Mouse (Mus musculus): ENCODE measurements around the gene Pik3cd. TPM values are rescaled to one million over a fixed set of nuclear protein-coding genes. Genes with fewer than 3 reads are reported as not detected.
A peak's percentile ranks its signal among the peaks of the same experiment; 100 is the strongest.

Pik3cd gene
- polyA plus RNA-seq, 1 experiment from 2014 or later = 9.4 TPM

DNA sequence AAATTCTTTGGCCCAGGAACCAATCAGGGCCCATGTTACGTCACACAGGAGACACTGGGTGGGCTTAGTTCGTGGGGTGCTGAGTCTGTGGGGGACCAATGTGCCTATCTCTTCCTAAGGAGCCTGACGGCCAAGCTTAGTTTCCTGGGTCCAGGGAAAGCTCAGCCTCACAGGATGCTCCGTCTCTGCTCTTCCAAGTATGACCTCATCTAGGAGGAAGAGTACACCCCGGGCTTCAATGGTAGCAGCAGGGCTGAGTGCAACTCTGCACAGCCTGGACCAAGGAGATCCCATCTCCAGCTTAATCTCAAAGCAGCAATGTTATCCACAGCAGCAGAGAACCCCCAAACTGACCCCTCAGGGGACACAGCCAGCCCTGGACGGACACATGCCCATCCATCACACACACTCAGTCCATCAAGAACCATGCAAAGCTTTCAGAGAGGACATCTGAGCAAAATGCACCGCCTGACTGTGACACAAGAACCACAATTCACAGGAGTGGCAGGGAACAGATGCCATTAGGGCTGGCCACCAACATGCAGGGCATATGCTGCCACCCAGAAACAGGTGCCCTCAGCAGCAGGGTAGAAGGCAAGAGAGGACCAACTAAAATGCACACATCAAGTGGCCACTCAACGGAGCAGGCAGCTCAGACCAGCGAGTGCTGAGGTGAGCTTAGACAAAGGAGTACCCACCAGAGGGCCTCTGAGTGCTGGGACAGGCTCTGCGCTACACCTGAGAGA is 32.5 kb upstream of the Pik3cd start:
- H3K4me2 ChIP-seq = peak overlapping the region; percentile 19
- no peak for ATAC-seq (ENCODE audit: low FRiP score)
- WGBS = 85% methylated on average over 10 of the region's 10 CpGs
- no peaks in the 10 kb centered on the region for H3K9me3 ChIP-seq
- 0 out of 2 replicates have a peak overlapping the region, but pooled peaks have one; percentile 80 for H3K27ac ChIP-seq
- no peak overlapping the region for H3K4me3 ChIP-seq (replicated peaks)
- H3K4me1 ChIP-seq = peaks cover 56% of the 10 kb centered on the region
- H3K27me3 ChIP-seq = no peaks in the 10 kb centered on the region
- peaks cover 22% of the 10 kb centered on the region for H3K36me3 ChIP-seq (replicated peaks)
- peak overlapping the region; percentile 9; the same call in 1 of the 2 replicates for H3K9ac ChIP-seq

DNA sequence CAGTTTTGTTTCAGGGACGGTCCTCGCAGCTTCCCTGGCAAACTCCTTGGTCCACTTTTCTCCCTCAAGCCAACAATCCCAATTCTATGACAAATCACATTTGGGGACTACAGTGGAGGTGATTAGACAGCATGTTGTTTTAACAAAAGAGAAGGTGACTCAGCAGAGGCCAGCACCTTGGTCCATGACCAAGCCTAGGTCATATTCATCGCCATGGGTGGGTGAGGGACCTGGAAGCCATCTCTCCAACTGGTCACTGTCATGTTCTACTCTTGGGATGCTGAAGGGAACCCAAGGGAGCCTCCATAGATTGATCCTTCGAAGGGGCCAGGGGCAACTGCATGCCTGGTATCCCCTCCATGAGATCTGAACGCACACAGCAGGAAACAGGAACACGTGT is 31.9 kb upstream of the Pik3cd start:
- peak overlapping the region; percentile 80 for H3K27ac ChIP-seq
- WGBS = 95% methylated on average over 6 of the region's 6 CpGs
- H3K36me3 ChIP-seq (replicated peaks) = peaks cover 28% of the 10 kb centered on the region
- no peak overlapping the region; the same call in 1 of the 2 replicates for H3K9ac ChIP-seq
- ATAC-seq (ENCODE audit: low FRiP score) = no peak
- H3K27me3 ChIP-seq = no peaks in the 10 kb centered on the region
- no peak overlapping the region for H3K4me3 ChIP-seq (replicated peaks)
- H3K4me1 ChIP-seq = peaks cover 56% of the 10 kb centered on the region
- H3K4me2 ChIP-seq = peak overlapping the region; percentile 25
- H3K9me3 ChIP-seq = no peaks in the 10 kb centered on the region

DNA sequence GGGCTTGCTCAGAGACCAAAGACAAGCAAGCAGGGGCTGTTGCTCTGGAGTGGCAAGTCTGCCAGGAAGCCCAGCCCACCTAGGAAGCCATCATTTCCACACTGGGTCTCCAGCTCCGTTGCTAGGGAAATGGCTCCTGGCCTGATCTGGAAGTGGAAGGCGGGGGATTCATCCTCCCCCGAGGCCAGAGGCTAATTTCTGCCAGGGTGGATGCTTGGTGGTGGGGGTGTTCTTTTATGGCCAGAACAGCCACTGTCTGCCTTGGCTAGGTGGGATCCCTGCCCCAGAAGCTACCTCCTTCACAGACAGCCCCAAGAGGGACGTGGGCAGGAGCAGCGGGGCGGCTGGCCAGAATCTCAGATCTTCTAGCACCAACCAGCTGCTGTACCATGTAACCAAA is 31.4 kb upstream of the Pik3cd start:
- H3K36me3 ChIP-seq (replicated peaks) = peaks cover 33% of the 10 kb centered on the region
- peaks cover 59% of the 10 kb centered on the region for H3K4me1 ChIP-seq
- 53% methylated on average over 6 of the region's 6 CpGs for WGBS

DNA sequence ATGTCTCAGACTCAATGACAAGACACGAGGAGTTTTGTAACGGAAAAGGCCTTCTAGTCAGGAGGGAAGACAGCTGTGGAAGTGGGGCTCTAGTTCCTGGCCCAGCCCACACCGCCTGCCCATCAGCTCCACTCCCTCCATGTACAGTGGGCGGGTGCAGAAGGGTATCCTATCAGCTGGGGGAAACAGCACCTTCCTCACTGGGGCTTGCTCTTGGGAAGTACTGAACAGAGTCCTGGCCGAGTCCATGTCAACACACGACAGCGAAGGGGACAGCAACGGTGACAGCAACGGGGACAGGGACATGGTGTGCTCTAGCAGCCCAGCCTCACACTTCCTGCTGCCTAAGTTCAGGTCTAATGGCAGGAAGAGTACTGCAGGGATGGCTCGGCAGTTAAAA is 30.4 kb upstream of the Pik3cd start:
- Histone ChIP-seq H3K4me2 (no peak overlapping the region), H3K9me3 (no peaks in the 10 kb centered on the region), H3K4me3 (replicated peaks) (no peak overlapping the region), H3K27ac (peak overlapping the region; percentile 80), H3K27me3 (no peaks in the 10 kb centered on the region), H3K9ac (no peak overlapping the region), H3K36me3 (replicated peaks) (peaks cover 41% of the 10 kb centered on the region), H3K4me1 (peaks cover 59% of the 10 kb centered on the region)
- ATAC-seq (ENCODE audit: low FRiP score) = no peak
- WGBS = 86% methylated on average over 10 of the region's 10 CpGs

More for the DNA sequence above, 31.4 kb upstream of the Pik3cd start:
- Histone ChIP-seq H3K9ac (no peak overlapping the region; the same call in 1 of the 2 replicates), H3K9me3 (no peaks in the 10 kb centered on the region), H3K4me3 (replicated peaks) (no peak overlapping the region), H3K27ac (peak overlapping the region; percentile 80), H3K27me3 (no peaks in the 10 kb centered on the region), H3K4me2 (peak overlapping the region; percentile 25)
- ATAC-seq (ENCODE audit: low FRiP score) = no peak

DNA sequence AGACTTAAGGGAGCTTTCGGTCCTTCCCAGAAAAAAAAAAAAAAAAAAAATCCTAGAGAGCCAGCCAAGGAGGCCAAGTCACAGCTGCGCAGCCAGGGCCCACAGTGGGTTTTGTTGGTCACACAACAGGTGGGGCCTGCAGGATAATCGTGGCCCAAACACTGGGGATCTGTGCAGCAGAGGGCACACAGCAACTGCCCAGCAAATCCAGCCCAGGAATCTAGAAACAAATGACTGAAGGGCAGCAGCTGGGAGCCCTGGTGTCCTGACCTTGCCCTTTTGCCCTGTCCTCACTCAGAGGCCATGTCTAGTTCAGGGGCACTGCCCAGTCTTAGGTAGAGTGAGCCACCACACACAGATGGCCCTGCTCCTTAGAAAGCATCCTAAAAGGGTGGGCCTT is 29.9 kb upstream of the Pik3cd start:
- Histone ChIP-seq H3K4me1 (peaks cover 57% of the 10 kb centered on the region), H3K27ac (peak overlapping the region; percentile 80), H3K27me3 (no peaks in the 10 kb centered on the region), H3K4me3 (replicated peaks) (no peak overlapping the region), H3K9ac (no peak overlapping the region), H3K36me3 (replicated peaks) (peaks cover 46% of the 10 kb centered on the region), H3K9me3 (no peaks in the 10 kb centered on the region), H3K4me2 (no peak overlapping the region)
- ATAC-seq (ENCODE audit: low FRiP score) = no peak
- 93% methylated on average over 3 of the region's 3 CpGs for WGBS

DNA sequence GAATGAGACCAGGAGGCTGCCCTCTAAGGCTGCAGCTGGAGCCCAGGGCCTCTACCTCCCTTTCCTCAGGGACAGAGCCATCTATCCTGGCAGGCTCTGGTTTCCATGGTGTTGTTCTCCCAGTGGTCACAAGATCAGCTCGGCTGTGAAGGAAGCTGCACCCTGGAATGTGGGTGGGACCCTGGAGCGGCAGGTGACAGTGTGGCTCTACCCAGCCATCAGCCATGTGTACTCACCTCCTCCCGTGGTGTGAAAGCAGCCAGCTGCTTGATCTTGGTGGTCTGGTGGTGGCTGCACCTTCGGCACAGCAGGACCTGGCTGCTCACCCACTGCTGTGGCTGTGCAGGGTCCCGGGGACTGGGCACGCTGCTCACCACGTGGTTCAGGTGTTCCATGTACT is 28.5 kb upstream of the Pik3cd start:
- Histone ChIP-seq H3K9ac (no peak overlapping the region), H3K4me3 (replicated peaks) (no peak overlapping the region), H3K9me3 (no peaks in the 10 kb centered on the region), H3K4me2 (no peak overlapping the region), H3K4me1 (peaks cover 42% of the 10 kb centered on the region), H3K27me3 (no peaks in the 10 kb centered on the region), H3K27ac (no peak overlapping the region), H3K36me3 (replicated peaks) (peaks cover 60% of the 10 kb centered on the region)
- ATAC-seq (ENCODE audit: low FRiP score) = no peak
- WGBS = 88% methylated on average over 7 of the region's 7 CpGs

DNA sequence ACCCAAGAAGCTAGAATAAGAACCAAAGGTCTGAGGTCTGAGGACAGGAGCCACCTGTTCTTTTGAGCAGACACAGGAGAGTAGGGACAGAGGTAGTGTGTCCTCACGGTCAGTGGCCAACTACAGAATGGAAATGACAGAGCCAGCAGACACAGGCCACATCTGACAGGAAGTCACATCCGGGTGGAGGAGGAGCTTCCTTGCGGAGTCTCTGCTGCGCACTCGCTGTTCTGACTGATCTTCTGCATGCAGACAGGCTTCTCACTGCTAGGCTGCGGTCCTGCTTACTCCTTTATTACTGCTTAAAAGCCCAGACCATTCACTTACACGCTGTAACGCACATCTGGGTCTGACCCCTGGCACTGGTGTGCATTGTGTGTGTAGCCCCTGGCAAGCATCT is 26.4 kb upstream of the Pik3cd start:
- Histone ChIP-seq H3K4me3 (replicated peaks) (no peak overlapping the region), H3K4me2 (no peak overlapping the region), H3K27ac (no peak overlapping the region), H3K36me3 (replicated peaks) (peaks cover 77% of the 10 kb centered on the region), H3K9ac (no peak overlapping the region), H3K4me1 (peaks cover 33% of the 10 kb centered on the region), H3K9me3 (no peaks in the 10 kb centered on the region), H3K27me3 (no peaks in the 10 kb centered on the region)
- 79% methylated on average over 8 of the region's 8 CpGs for WGBS
- no peak for ATAC-seq (ENCODE audit: low FRiP score)

DNA sequence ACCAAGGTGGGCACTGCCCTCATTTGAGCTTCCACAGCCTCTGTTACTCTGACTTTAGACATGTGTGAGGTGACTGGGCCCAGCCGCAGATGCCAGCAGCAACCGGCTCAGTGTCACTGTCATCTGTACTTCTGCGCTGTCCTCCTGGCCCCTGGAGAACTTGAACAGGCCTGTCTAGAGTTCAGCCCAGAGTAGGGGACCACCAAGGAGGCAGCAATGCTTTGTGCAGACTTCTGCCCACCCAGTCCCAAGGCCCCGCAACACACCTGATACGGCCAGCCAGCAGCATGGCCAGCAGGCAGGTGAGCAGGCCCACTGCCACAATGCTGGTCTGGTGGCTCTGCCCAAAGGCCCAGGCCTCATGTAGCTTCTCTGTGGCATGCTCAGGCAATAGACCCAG is 25.3 kb upstream of the Pik3cd start:
- no peak overlapping the region for H3K27ac ChIP-seq
- no peak overlapping the region for H3K9ac ChIP-seq
- WGBS = 96% methylated on average over 5 of the region's 5 CpGs
- no peak overlapping the region for H3K4me2 ChIP-seq
- no peak overlapping the region for H3K4me3 ChIP-seq (replicated peaks)
- H3K9me3 ChIP-seq = no peaks in the 10 kb centered on the region
- no peak for ATAC-seq (ENCODE audit: low FRiP score)
- no peaks in the 10 kb centered on the region for H3K27me3 ChIP-seq
- peaks cover 87% of the 10 kb centered on the region for H3K36me3 ChIP-seq (replicated peaks)
- peaks cover 31% of the 10 kb centered on the region for H3K4me1 ChIP-seq

DNA sequence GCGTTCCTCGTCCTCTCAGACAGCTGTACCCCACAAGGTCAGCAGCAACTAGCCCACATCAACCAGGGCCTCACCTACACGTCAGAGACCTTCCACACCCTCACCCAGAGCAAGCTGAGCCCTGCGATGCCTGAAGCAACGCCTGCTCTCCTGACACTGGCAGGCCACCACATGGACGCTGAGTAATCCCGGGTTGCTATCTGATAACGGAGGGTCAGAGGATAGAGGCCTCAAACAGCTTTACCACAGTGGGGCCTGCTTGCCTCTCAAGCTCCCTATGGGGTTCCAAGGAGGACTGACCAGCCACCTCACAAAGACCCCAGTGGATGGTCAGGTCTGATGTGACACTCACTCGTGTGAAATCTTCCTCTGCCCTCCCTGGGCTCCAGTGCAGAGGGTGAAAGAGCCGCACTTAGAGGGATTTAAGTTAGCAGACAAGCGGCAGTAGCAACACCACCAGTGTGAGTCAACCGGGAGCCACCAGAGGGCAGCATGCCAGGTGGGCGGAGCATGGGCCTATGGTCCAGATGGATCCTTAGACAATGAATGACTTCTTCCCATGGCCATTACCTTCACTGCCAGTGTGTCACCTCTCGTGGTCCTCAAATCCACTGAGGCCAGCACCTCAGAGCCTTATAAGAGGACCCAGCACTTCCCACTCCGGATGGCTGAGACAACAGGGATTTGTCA is 23.4 kb upstream of the Pik3cd start:
- H3K4me1 ChIP-seq = peaks cover 27% of the 10 kb centered on the region
- H3K27me3 ChIP-seq = no peaks in the 10 kb centered on the region
- H3K4me3 ChIP-seq (replicated peaks) = no peak overlapping the region
- WGBS = 75% methylated on average over 15 of the region's 15 CpGs
- no peak for ATAC-seq (ENCODE audit: low FRiP score)
- no peaks in the 10 kb centered on the region for H3K9me3 ChIP-seq
- H3K36me3 ChIP-seq (replicated peaks) = peaks cover 92% of the 10 kb centered on the region
- H3K9ac ChIP-seq = no peak overlapping the region
- 0 out of 2 replicates have a peak overlapping the region, but pooled peaks have one; percentile 13 for H3K27ac ChIP-seq
- no peak overlapping the region for H3K4me2 ChIP-seq

DNA sequence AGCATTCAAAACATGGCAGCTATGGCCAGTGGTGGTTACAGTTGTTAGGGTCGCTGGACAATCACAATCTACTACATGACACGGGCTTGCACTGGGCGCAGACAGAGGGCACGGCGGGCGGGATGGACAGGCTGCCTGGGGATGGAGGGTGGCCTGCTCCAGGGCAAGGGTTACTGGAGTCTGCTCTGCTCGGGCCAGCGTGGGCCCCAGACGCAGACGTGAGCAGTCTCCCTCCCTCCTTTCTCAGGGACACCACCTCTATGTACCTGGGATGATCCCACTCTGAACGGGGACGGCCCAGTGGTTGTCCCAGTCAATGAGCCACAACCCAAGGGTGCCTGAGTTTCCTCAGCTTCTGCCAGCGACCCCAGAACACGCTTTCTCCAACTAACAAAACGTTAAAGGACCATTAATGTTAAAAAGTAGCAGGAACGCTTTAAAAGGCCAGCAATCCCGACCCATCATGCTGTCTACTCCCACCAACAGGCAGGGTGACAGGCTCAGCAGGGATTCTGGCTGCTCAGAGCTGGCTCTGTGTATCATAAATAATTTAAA is 22.6 kb upstream of the Pik3cd start:
- Histone ChIP-seq H3K9ac (no peak overlapping the region), H3K4me1 (peaks cover 27% of the 10 kb centered on the region), H3K4me3 (replicated peaks) (no peak overlapping the region), H3K9me3 (no peaks in the 10 kb centered on the region), H3K4me2 (no peak overlapping the region), H3K27ac (no peak overlapping the region), H3K27me3 (no peaks in the 10 kb centered on the region), H3K36me3 (replicated peaks) (peaks cover 94% of the 10 kb centered on the region)
- WGBS = 92% methylated on average over 17 of the region's 17 CpGs
- ATAC-seq (ENCODE audit: low FRiP score) = no peak

DNA sequence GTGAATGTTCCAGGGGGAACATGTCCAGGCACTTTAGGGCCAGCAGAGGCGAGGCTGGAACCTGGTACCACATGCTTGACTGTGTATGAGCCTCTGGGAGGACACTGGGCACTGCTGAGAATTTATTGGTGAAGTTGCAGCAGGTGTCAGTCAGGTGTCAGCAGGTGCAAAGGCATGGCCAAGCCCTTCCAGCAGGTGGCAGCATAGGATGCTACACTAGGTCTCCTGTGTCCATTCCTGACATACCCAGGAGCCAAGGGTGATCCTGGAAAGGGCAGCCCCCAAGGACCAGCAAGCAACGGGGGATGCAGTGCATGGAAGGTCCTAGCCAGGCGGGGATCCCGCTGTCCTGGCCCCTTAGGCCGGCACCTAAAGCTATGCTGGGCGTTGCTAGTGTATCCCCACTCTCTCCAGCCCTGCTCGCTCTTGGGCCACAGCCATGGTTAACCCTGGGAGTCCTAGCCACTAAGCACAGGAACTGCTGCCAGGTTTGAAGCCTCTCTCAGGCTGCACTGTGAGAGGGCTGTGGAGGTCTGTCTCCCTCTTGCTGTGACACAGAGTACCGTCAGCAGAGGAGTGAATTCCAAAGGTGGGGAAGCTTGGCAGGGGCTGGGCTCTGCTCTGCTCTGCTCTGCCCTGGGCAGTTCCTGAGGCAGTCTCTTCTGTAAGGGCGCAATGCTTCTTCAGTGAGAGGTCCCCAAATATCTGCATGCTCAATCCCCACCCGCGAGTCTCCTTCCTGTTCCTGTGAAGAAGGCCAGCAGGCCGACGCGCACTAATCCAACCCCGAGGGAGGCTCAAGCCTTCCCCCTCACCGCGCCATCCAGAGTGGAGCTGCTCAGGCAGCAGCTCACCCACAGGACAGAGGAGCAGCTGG is 21.7 kb upstream of the Pik3cd start:
- peak overlapping the region; percentile 10; the same call in 1 of the 2 replicates for H3K27ac ChIP-seq
- 79% methylated on average over 17 of the region's 17 CpGs for WGBS
- peaks cover 26% of the 10 kb centered on the region for H3K4me1 ChIP-seq
- ATAC-seq (ENCODE audit: low FRiP score) = 0 out of 2 replicates have a peak, but pooled peaks have one; percentile 31
- no peaks in the 10 kb centered on the region for H3K9me3 ChIP-seq
- H3K4me2 ChIP-seq = no peak overlapping the region
- peaks cover 94% of the 10 kb centered on the region for H3K36me3 ChIP-seq (replicated peaks)
- no peaks in the 10 kb centered on the region for H3K27me3 ChIP-seq
- H3K4me3 ChIP-seq (replicated peaks) = no peak overlapping the region
- H3K9ac ChIP-seq = no peak overlapping the region

DNA sequence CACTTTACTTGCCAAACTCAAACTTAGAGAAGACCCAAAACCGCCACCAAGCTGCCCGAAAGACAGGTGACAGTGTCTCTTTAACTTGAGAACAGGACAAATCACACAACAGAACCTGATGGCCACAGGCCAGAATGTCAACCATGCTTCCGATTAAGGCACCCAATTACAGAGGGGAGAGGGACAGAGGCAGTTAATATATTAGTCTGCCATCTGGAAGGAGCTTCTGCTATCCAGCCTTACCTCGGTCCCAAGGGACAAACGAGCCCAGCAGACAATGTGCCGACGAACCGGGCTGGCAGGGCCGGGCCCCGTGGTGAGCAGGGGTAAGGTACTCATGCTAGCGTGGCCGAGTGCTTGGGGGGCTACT is 20.6 kb upstream of the Pik3cd start:
- Histone ChIP-seq H3K9me3 (no peaks in the 10 kb centered on the region), H3K4me3 (replicated peaks) (no peak overlapping the region), H3K4me1 (peaks cover 24% of the 10 kb centered on the region), H3K4me2 (no peak overlapping the region), H3K36me3 (replicated peaks) (peaks cover 96% of the 10 kb centered on the region), H3K27me3 (no peaks in the 10 kb centered on the region), H3K27ac (no peak overlapping the region), H3K9ac (peak overlapping the region; percentile 7; the same call in 1 of the 2 replicates)
- no peak for ATAC-seq (ENCODE audit: low FRiP score)
- 82% methylated on average over 12 of the region's 12 CpGs for WGBS

Measured in forebrain, embryonic 12.5 days (tissue).